Mouse (Mus musculus) layer of hippocampus, postnatal 36 days (tissue): Measurements from ENCODE around the gene Vmn1r85. TPM values are rescaled to one million over a fixed set of nuclear protein-coding genes. Genes with fewer than 3 reads are reported as not detected.

Experiments
- DNase-seq, 2 experiments: peaks; one replicate each; pipeline ENCODE4 v3.0.0; 2022
- total RNA-seq, 2 experiments: library from RNA; stranded (reverse); gene quantifications; 2 replicates each; pipeline ENCODE4 v1.2.3; 2021

The Vmn1r85 gene
- total RNA-seq, 2 experiments from 2014 or later = not detected

DNA sequence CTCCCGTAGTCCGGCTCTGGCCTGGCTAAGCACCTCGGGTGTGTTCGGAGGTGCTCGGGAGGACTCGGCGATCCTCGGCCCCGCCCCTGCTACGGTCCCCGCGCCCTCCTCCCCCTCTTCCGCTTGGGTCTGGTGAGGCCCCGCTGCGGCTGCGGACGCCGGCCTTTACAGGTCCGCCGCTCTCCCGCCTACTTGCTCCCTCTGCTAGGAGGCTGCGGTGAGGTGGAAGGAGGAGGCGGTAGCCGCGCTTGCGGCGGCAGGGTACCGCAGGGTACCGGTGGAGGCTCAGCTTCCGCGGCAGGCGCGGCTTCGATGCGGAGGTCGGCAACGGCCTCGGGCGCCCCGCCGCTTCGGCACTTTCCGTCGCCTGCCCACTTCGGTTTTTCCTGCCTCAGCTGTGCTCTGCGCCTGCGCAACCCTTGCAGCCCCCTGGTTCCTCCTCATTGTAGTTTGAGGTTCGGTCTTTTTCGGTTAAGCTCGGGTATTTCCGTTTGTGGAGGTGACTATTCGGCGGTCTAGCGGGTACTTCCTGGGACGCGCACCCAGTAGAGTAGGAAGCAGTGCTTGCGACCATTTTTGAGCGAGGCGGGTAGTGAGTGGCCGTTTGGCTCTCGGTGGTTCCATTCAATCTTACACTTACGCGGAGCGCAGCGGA lies 56.9 kb downstream of the Vmn1r85 start, which contains the start of gene Ube2m:
TSS of gene Ube2m (minus strand) at position 375 of the 655 bp plus-strand sequence.
- DNase-seq = peak; percentile 99

DNA sequence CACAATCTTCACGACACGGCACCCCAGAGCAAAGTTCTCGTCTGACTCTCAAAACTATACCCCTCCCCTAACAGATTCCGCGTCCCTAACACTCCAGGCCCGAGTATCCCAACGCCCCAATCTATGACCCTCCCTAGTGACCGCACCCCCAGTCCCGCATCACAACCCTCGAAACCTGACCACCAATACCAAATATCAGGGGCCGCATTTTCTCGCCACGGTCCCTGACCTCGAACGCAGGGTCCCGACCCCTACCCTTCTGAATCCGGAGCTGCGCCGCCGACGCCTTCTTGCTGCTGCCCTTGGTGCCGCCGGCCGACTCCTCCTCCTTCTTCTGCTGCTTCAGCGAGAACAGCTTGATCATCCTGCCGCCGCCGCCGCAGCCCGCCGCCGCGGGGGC lies 57.6 kb downstream of the Vmn1r85 start:
- peak in 1 of 2 experiments; percentile 48 for DNase-seq

DNA sequence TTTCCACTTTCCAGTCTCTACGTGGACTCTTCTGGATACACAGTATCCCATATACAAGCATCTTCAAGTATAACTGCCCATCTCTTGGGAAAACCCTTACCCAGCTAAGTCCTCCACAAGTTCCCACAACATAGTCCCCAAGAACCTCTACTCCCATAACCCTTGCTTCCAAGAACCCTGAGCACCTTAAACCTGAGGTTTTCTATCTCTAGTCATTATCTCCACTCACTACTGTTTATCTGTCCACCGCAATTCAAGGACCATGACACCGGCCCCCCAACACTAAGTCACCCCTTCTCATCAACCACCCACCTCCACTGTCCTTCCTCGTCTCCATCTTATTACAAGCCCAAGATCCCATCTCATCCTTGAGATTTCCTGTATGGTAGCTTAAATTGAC lies 58.2 kb downstream of the Vmn1r85 start:
- DNase-seq = no peak

DNA sequence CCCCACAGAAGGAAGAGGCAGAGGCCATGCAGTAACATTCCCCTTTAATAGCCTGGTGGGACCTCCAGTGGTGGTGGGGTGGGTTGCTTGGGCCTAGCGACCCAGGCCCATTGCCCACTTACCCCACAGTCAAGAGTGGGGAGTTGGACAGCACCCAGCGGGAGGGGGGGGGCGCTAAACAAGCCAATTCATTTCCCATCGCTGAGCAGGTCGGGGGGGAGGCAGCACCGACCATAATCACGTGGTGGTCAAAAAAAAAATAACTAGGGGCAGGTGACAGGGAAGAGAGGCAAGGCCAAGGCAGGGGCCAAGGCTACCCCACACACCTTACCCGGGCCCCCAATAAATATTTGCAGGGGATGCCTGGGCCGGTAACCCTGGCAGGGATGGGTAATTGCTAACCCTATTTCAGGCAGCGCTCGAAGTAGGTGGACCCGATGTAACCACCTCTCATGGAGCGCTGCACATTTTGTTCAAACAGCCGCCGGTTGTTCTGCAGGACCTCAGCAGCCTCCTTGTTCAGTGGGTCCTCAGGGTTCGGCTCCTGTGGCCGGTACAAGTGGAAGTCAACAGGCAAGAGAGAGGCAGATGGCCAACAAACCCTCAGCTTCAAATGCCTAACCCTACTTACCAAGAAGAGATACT lies 59.6 kb downstream of the Vmn1r85 start:
- DNase-seq = no peak

DNA sequence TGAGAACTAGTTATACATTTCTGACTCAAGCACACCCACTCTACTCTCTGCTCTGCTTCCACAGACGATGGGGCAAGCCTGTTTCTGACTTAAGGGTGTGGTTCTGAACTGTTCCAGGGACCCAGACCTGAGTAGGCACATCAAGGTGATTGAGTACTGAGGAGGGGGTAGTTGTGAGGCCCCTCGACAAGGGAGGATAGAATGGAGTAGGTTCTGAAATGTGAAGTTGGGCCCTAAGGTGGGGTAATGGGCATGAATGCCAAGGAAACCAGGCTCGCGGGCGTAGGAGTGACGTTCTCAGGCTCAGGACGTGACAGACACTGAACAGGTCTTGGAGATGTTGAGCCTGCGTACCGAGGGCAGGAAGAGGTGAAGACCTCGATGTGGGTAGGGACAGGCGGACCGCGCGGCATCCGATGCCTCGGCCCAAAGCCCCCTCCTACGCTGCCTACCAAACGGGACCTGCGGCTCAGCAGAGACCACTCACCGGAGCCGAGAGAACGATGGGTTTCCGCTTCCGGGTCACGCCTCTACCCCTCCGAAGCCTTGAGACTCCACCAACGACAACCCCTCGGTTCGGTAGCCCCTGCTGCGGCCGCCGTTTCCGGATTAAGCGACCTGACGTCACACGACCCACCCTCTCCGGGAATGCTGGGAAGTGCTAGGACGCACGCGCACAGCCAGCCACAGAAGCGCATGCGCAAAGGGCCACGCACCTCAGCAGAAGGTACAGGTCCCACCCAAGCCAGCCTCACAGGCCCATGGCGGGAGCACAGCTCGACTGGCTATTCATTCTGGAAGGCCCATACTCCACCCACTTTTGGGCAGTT lies 60.6 kb downstream of the Vmn1r85 start, which contains the start of gene Chmp2a:
TSS of gene Chmp2a (minus strand) at position 660 of the 830 bp plus-strand sequence.
- peak; percentile 98 for DNase-seq

DNA sequence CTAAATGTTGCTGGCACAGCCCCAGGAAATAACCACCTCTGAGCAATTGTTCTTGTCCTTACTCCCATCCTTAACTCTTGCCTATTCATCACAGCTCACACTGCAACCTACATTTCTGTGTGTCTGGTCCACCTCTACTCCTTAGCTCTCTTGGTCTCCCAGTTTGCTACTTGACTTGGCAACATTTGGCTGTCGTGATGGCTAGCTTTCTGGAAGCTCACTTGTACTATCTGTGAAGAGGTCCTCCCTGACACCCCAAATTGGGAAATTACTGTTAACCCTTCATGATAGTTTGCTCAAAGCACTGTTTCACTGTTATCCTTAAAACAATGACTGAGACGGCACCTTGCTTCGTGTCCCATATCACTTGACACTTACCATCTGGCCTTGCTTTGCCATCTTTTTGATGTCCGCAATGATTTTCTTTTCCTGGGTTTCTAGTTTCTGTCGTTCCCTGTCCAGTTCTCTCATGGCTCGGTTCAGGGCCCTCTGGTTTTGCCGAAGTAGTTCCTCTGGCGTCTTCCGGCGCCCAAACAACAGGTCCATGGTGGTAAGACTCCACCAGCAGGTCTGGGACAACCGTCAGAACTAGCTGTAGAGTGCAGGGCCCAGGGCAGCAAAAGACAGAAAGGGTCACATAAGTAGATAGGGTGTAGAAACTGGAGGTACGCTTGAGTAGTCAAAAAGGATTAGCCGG lies 61.4 kb downstream of the Vmn1r85 start:
- DNase-seq = no peak

Other genes with a start within 250 kb of the Vmn1r85 start
- gene Zfp128, start 214.0 kb downstream of the Vmn1r85 start, total RNA-seq = 1 to 10 TPM; 7.7 to 9.0 TPM
- gene Zscan22, start 197.4 kb downstream of the Vmn1r85 start, total RNA-seq = 10 to 100 TPM; 17.0 to 20.7 TPM
- 100 to 1,000 TPM; 399 to 414 TPM for gene Rps5, start 172.9 kb downstream of the Vmn1r85 start, total RNA-seq
- under 1 TPM; 0.85 to 0.88 TPM for gene Rnf225, start 167.8 kb downstream of the Vmn1r85 start, total RNA-seq
- 10 to 100 TPM; 11.6 to 13.1 TPM for gene Zfp324, start 129.3 kb downstream of the Vmn1r85 start, total RNA-seq
- 1 to 10 TPM; 8.6 to 9.3 TPM for gene Zfp446, start 117.3 kb downstream of the Vmn1r85 start, total RNA-seq
- under 1 TPM in 1 of 2 experiments, not detected in 1; 0.20 TPM for gene Slc27a5, start 97.0 kb downstream of the Vmn1r85 start, total RNA-seq
- 100 to 1,000 TPM; 235 to 241 TPM for gene Trim28, start 96.1 kb downstream of the Vmn1r85 start, total RNA-seq
- 10 to 100 TPM; 33.6 to 37.8 TPM for gene Zbtb45, start 85.1 kb downstream of the Vmn1r85 start, total RNA-seq
- gene Chmp2a, start 60.4 kb downstream of the Vmn1r85 start, total RNA-seq = 100 to 1,000 TPM; 137 to 146 TPM
- 100 to 1,000 TPM; 193 TPM for gene Ube2m, start 56.9 kb downstream of the Vmn1r85 start, total RNA-seq
- gene Mzf1, start 40.4 kb downstream of the Vmn1r85 start, total RNA-seq = 10 to 100 TPM; 14.3 to 17.6 TPM
- gene Vmn1r86, start 24.7 kb upstream of the Vmn1r85 start, total RNA-seq = not detected
- gene Vmn1r87, start 45.0 kb upstream of the Vmn1r85 start, total RNA-seq = not detected
- gene Vmn1r88, start 64.4 kb upstream of the Vmn1r85 start, total RNA-seq = under 1 TPM; 0.13 to 0.17 TPM
- gene Vmn1r89, start 117.8 kb upstream of the Vmn1r85 start, total RNA-seq = not detected
- 1 to 10 TPM; 5.6 to 5.8 TPM for gene Lig1, start 182.1 kb upstream of the Vmn1r85 start, total RNA-seq
- 10 to 100 TPM; 15.0 to 16.8 TPM for gene Zswim9, start 183.5 kb upstream of the Vmn1r85 start, total RNA-seq
- gene Pla2g4c, start 229.5 kb upstream of the Vmn1r85 start, total RNA-seq = under 1 TPM; 0.30 to 0.46 TPM